Mouse (Mus musculus): Measurements from ENCODE around the gene Adrm1. TPM values are rescaled to one million over a fixed set of nuclear protein-coding genes. Genes with fewer than 3 reads are reported as not detected.
"Not testable (repeated sequence)": the region's sequence is repeated elsewhere in the genome, so short reads cannot be mapped to it uniquely, and the experiment has no call there.

Adrm1 gene
- total and polyA plus RNA-seq, 2 experiments from 2014 or later: 133 to 219 TPM

DNA sequence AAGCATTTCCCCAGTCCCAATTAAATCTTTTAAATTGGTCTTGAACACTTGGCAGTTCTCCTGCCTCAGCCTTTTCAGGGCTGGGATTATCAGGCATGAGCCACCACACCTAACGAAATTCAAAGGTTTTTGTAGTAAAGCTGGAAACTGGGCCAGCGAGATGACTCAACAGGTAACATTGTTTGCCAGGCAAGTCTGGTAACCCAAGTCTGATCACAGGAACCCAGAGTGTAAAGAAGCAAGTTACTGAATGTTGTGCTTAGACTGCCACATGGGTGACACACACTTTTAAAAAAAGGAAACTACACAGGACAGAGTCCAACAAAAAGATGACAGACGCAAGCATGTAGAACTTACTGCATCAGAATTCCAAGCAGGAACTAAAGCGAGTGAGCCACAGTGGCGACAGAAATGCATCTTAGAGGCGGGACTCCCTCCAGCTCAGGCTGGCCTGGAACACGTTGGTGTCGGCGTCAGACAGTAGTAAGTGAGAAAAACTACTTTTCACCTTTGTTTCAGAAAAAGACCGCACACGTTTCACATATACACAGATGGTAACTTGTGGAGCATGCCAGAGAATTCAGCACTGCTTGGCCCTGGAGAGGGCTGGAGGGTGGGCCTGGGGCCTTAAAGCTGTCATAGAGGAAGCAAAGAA is 1.0 kb upstream of the Adrm1 start:
- no peak overlapping the region for H3K9ac ChIP-seq
- 68% methylated on average over 11 of the region's 11 CpGs for WGBS
- peaks cover 25% of the 10 kb centered on the region for H3K4me1 ChIP-seq (ENCODE audit: insufficient read depth)
- no peak overlapping the region for H3K4me3 ChIP-seq (ENCODE audit: low read depth, low read length)
- DNase-seq (peak; percentile 34), ATAC-seq (no peak)
- peak overlapping the region; percentile 91; the same call in 1 of the 2 replicates for H3K27ac ChIP-seq (ENCODE audit: low read depth, low read length)
- H3K4me2 ChIP-seq (ENCODE audit: low read depth): peak overlapping the region; percentile 63
- H3K36me3 ChIP-seq (ENCODE audit: insufficient read depth): peaks cover 26% of the 10 kb centered on the region
- no peak for TF ChIP-seq CTCF (IDR thresholded peaks at IDR 0.05; ENCODE audit: low read depth)
- no peaks in the 10 kb centered on the region for H3K27me3 ChIP-seq (ENCODE audit: insufficient read depth, low read length)
- H3K9me3 ChIP-seq (ENCODE audit: low read length): no peaks in the 10 kb centered on the region

DNA sequence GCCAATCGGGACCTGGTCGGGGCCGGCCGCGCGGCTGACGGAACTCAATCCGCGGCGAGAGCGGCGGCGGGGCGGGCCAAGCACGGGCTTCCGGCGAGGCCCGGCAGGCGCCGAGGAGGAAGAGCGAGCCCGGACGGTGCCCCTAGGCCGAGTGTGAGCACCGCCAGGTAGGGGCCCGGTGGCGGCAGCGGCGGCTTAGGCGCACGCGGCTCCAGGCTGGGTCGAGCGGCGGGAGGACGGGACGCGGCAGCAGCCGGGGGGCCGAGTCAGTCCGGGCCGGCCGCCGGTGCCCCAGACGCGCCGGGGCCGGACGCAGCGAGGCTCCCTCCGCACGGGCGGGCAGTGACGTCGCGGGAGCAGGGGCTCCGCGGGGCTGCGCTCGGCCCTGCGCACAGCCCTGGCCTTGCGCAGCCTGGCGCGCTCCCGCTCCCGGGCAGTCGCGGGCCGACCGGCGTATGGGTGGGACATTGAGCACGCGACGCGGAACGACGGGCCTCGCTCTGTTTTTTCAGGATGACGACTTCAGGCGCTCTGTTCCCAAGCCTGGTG is 311 bp downstream of the Adrm1 start:
- Histone ChIP-seq H3K36me3 (ENCODE audit: insufficient read depth) (peaks cover 34% of the 10 kb centered on the region), H3K27ac (ENCODE audit: low read depth, low read length) (peak overlapping the region; percentile 91), H3K4me1 (ENCODE audit: insufficient read depth) (peaks cover 25% of the 10 kb centered on the region), H3K27me3 (ENCODE audit: insufficient read depth, low read length) (no peaks in the 10 kb centered on the region), H3K9ac (peak overlapping the region; percentile 90), H3K4me3 (ENCODE audit: low read depth, low read length) (peak overlapping the region; percentile 98), H3K9me3 (ENCODE audit: low read length) (no peaks in the 10 kb centered on the region), H3K4me2 (ENCODE audit: low read depth) (peak overlapping the region; percentile 92)
- no peak for TF ChIP-seq CTCF (IDR thresholded peaks at IDR 0.05; ENCODE audit: low read depth)
- DNase-seq (no peak), ATAC-seq (peak; percentile 63)
- WGBS: 2% methylated on average over 76 of the region's 80 CpGs

DNA sequence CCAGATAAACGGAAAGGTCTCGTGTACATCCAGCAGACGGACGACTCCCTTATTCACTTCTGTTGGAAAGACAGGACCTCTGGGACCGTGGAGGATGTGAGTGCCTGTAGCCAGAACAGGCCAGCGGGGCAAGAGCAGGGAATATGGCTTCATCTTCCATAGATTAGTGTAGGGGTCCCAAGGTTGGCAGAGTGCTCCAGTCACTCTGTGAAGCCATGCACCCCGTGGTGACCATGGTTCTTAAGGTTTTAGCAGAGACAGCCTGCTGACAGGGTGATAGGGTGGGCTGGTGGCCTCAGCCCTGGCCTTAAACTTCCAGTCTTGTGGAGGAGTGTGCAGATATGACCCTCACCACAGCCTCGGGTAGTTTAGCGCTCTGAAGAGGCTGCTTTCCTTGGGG is 867 bp downstream of the Adrm1 start:
- Histone ChIP-seq H3K9me3 (ENCODE audit: low read length) (no peaks in the 10 kb centered on the region), H3K9ac (peak overlapping the region; percentile 90), H3K4me2 (ENCODE audit: low read depth) (peak overlapping the region; percentile 92), H3K36me3 (ENCODE audit: insufficient read depth) (peaks cover 40% of the 10 kb centered on the region), H3K27me3 (ENCODE audit: insufficient read depth, low read length) (no peaks in the 10 kb centered on the region), H3K4me3 (ENCODE audit: low read depth, low read length) (peak overlapping the region; percentile 98), H3K4me1 (ENCODE audit: insufficient read depth) (peaks cover 25% of the 10 kb centered on the region), H3K27ac (ENCODE audit: low read depth, low read length) (peak overlapping the region; percentile 57; the same call in 1 of the 2 replicates)
- DNase-seq (peak; percentile 8), ATAC-seq (no peak)
- 5% methylated on average over 7 of the region's 9 CpGs for WGBS
- no peak for TF ChIP-seq CTCF (IDR thresholded peaks at IDR 0.05; ENCODE audit: low read depth)

DNA sequence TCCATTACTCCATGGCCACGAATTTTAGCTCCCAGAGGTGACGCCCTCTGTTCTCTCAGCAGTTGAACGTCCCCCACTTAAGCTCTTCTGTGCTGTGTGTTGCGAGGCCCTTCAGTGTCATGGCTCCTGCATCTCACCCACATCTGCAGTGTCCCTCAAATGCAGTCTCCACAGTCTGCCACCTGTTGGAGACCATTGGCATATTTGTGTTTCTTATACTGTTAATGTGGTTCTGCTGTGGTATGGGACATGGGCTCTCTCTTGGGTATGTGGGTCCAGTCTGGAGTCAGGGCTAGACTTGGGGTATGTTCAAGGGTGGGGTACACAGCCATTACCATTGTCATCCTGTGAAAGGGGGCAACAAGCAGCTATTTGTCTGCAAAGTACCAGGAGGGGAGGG is 1.9 kb downstream of the Adrm1 start:
- peaks cover 50% of the 10 kb centered on the region for H3K36me3 ChIP-seq (ENCODE audit: insufficient read depth)
- DNase-seq: no peak

DNA sequence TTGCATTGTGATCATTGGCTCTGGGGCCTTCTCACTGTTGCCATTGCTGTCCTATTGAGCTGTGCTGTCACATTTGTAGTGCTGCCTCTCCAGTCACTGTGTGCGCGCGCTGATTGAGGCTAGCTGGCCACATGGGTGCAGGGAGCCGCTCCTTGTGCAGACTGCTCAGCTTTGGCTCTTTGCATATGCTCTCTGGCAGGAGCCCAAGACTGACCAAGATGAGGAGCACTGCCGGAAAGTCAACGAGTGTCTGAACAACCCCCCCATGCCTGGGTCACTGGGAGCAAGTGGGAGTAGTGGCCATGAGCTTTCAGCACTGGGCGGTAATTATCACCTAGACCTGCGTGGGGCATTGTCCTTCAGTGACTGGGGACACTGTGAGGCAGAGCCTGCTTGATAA is 2.4 kb downstream of the Adrm1 start:
- not testable (repeated sequence) for ATAC-seq; H3K4me2 ChIP-seq (ENCODE audit: low read depth); H3K9ac ChIP-seq; DNase-seq; H3K9me3 ChIP-seq (ENCODE audit: low read length); H3K27ac ChIP-seq (ENCODE audit: low read depth, low read length); H3K4me3 ChIP-seq (ENCODE audit: low read depth, low read length); H3K27me3 ChIP-seq (ENCODE audit: insufficient read depth, low read length)
- peaks cover 52% of the 10 kb centered on the region for H3K36me3 ChIP-seq (ENCODE audit: insufficient read depth)
- WGBS: 91% methylated on average over 8 of the region's 8 CpGs
- H3K4me1 ChIP-seq (ENCODE audit: insufficient read depth): peaks cover 25% of the 10 kb centered on the region

More for the DNA sequence above, 1.9 kb downstream of the Adrm1 start:
- H3K4me3 ChIP-seq (ENCODE audit: low read depth, low read length): no peak overlapping the region
- TF ChIP-seq CTCF (IDR thresholded peaks at IDR 0.05; ENCODE audit: low read depth): peak; percentile 56
- H3K27ac ChIP-seq (ENCODE audit: low read depth, low read length): no peak overlapping the region
- ATAC-seq: no peak
- H3K4me1 ChIP-seq (ENCODE audit: insufficient read depth): peaks cover 25% of the 10 kb centered on the region
- no peak overlapping the region for H3K9ac ChIP-seq
- H3K9me3 ChIP-seq (ENCODE audit: low read length): no peaks in the 10 kb centered on the region
- peak overlapping the region; percentile 92; the same call in 1 of the 2 replicates for H3K4me2 ChIP-seq (ENCODE audit: low read depth)
- 78% methylated on average over 4 of the region's 4 CpGs for WGBS
- H3K27me3 ChIP-seq (ENCODE audit: insufficient read depth, low read length): no peaks in the 10 kb centered on the region

DNA sequence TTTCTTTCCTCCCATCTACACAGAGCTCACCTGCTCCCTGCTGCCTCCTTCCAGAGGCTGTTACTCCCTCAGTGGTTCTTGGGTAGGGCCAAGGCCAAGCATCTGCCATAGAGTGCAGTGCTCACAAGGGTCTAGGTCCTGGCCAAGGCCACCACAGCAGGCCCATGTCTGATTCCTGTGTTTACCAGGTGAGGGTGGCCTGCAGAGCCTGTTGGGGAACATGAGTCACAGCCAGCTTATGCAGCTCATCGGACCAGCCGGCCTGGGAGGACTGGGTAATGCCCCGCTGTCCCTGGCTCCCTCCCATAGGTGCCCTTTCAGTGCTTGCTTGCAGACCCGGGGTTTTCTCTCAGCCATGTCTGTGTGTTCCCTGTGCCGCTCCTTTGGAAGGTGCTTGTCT is 2.8 kb downstream of the Adrm1 start:
- 98% methylated on average over 5 of the region's 5 CpGs for WGBS
- Histone ChIP-seq H3K27me3 (ENCODE audit: insufficient read depth, low read length) (no peaks in the 10 kb centered on the region), H3K9ac (no peak overlapping the region), H3K4me1 (ENCODE audit: insufficient read depth) (peaks cover 25% of the 10 kb centered on the region), H3K4me2 (ENCODE audit: low read depth) (no peak overlapping the region), H3K27ac (ENCODE audit: low read depth, low read length) (no peak overlapping the region), H3K36me3 (ENCODE audit: insufficient read depth) (peaks cover 52% of the 10 kb centered on the region), H3K9me3 (ENCODE audit: low read length) (no peaks in the 10 kb centered on the region), H3K4me3 (ENCODE audit: low read depth, low read length) (no peak overlapping the region)
- no peak for DNase-seq
- TF ChIP-seq CTCF (IDR thresholded peaks at IDR 0.05; ENCODE audit: low read depth): no peak
- no peak for ATAC-seq

DNA sequence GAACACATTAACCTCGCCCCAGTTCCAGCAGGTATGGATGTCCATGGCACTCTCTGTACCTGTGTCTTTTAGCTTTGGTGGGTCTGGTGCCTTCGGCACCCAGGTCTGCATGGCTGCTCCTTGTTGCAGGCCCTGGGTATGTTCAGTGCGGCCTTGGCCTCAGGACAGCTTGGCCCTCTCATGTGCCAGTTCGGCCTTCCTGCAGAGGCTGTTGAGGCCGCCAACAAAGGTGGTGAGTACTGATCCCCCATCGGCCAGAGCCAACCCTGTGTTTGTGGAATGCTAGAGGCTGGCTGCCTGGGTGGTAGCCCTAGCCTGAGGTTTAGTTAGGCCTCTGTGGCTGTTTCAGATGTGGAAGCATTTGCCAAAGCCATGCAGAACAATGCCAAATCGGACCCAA is 4.4 kb downstream of the Adrm1 start:
- H3K9ac ChIP-seq: no peak overlapping the region
- H3K4me3 ChIP-seq (ENCODE audit: low read depth, low read length): no peak overlapping the region
- 93% methylated on average over 7 of the region's 7 CpGs for WGBS
- peaks cover 52% of the 10 kb centered on the region for H3K36me3 ChIP-seq (ENCODE audit: insufficient read depth)
- peaks cover 17% of the 10 kb centered on the region for H3K4me1 ChIP-seq (ENCODE audit: insufficient read depth)
- no peak for TF ChIP-seq CTCF (IDR thresholded peaks at IDR 0.05; ENCODE audit: low read depth)
- H3K27ac ChIP-seq (ENCODE audit: low read depth, low read length): no peak overlapping the region
- H3K4me2 ChIP-seq (ENCODE audit: low read depth): no peak overlapping the region
- no peaks in the 10 kb centered on the region for H3K9me3 ChIP-seq (ENCODE audit: low read length)
- no peaks in the 10 kb centered on the region for H3K27me3 ChIP-seq (ENCODE audit: insufficient read depth, low read length)
- ATAC-seq (no peak), DNase-seq (no peak)

All from forebrain, postnatal 0 days (tissue).